ENCODE assay signal across 24 mouse cellular contexts in genomic region chr10:117643711-117644428, GRCm38 (mm10).
"Had no signal": no experiment of that assay in that cellular context is flagged by ENCODE, and none has a peak within 500 bp of the region (broad histone marks: within the 10 kb centered on the region; RNA-seq: fewer than 3 reads in every experiment).

No protein-coding gene starts in this region.

- H3K9me3 ChIP-seq: kidney, embryonic 15.5 days; limb, embryonic 15.5 days; liver, embryonic 15.5 days; lung, embryonic 15.5 days; megakaryocyte, embryonic 14.5 days; midbrain, embryonic 10.5 days; midbrain, embryonic 13.5 days; neural tube, embryonic 13.5 days had no signal

- H3K36me3 ChIP-seq: kidney, embryonic 15.5 days; limb, embryonic 15.5 days; liver, embryonic 15.5 days; lung, embryonic 15.5 days; midbrain, embryonic 10.5 days; midbrain, embryonic 13.5 days; neural tube, embryonic 13.5 days had no signal

- H3K4me2 ChIP-seq: kidney, embryonic 15.5 days; limb, embryonic 15.5 days; liver, embryonic 11.5 days; liver, embryonic 15.5 days; lung, embryonic 15.5 days; midbrain, embryonic 13.5 days; neural tube, embryonic 13.5 days had no signal

- H3K27me3 ChIP-seq: kidney, embryonic 15.5 days; limb, embryonic 15.5 days; liver, embryonic 15.5 days; lung, embryonic 15.5 days; neural tube, embryonic 13.5 days had no signal

- ATAC-seq: midbrain, embryonic 13.5 days; midbrain, embryonic 16.5 days had no signal

- H3K4me1 ChIP-seq: lung, embryonic 15.5 days had no signal

- H3K9ac ChIP-seq: kidney, embryonic 15.5 days; limb, embryonic 15.5 days; liver, embryonic 15.5 days; lung, embryonic 15.5 days; midbrain, embryonic 13.5 days; neural tube, embryonic 13.5 days had no signal

- H3K27ac ChIP-seq: kidney, embryonic 15.5 days; left cerebral cortex, adult 2 months; limb, embryonic 15.5 days; liver, embryonic 15.5 days; lung, embryonic 15.5 days; midbrain, embryonic 10.5 days; midbrain, embryonic 13.5 days; neural tube, embryonic 13.5 days had no signal

- H3K4me3 ChIP-seq: kidney, embryonic 15.5 days; left cerebral cortex, adult 2 months; limb, embryonic 15.5 days; liver, embryonic 15.5 days; lung, embryonic 15.5 days; megakaryocyte, embryonic 14.5 days; midbrain, embryonic 10.5 days; midbrain, embryonic 13.5 days; myocyte; neural tube, embryonic 13.5 days had no signal

- DNase-seq: kidney, adult 8-10 months; kidney, postnatal 10 days; kidney, postnatal 36 days; layer of hippocampus, postnatal 36 days; lung, adult 18-20 months; lung, postnatal 10 days; lung, postnatal 36 days; right cerebral cortex, adult 18-20 months; right cerebral cortex, postnatal 14 days; right cerebral cortex, postnatal 4 days; thymus, adult 2 months; thymus, postnatal 14 days had no signal
